Mouse (Mus musculus) midbrain, embryonic 10.5 days (tissue): ENCODE results near the gene Cd8a. TPM values are rescaled to one million over a fixed set of nuclear protein-coding genes. Genes with fewer than 3 reads are reported as not detected.

Source experiments
- DNase-seq: peaks from one replicate; pipeline ENCODE4 v3.0.0-alpha.2; 2017; ENCODE audit warnings: low spot score
- H3K27ac ChIP-seq: fragments of 300-500 bp; sonication (generic); replicated peaks from 2 replicates; pipeline ENCODE4 v1.5.1; 2016; ENCODE audit warnings: mild to moderate bottlenecking
- H3K27me3 ChIP-seq: fragments of 300-500 bp; sonication (generic); 2 replicates; pipeline ENCODE4 v1.6.1; 2016; ENCODE audit warnings: low read depth, mild to moderate bottlenecking; ENCODE audit not compliant: poor library complexity, severe bottlenecking
- H3K36me3 ChIP-seq: fragments of 300-500 bp; sonication (generic); 2 replicates; pipeline ENCODE4 v1.6.1; 2016; ENCODE audit warnings: mild to moderate bottlenecking, moderate library complexity
- H3K4me1 ChIP-seq: fragments of 300-500 bp; sonication (generic); 2 replicates; pipeline ENCODE4 v1.6.1; 2016
- H3K4me3 ChIP-seq: fragments of 300-500 bp; sonication (generic); 2 replicates; pipeline ENCODE4 v1.5.1; 2016; ENCODE audit warnings: mild to moderate bottlenecking, moderate library complexity
- H3K9me3 ChIP-seq: fragments of 300-500 bp; sonication (generic); replicated peaks from 2 replicates; pipeline ENCODE4 v1.6.1; 2016; ENCODE audit warnings: mild to moderate bottlenecking
- WGBS: fragments of 180-500 bp; shearing (Covaris S2); methylation state at CpG from one replicate; pipeline ENCODE4 v1.1.7; 2016; 5-methylcytosine and 5-hydroxymethylcytosine counted together
- polyA plus RNA-seq: library from polyadenylated mRNA; unstranded; fragments of >200 nt; fragmentation: Nextera tagmentation; extraction: Ambion mirVana; gene quantifications from 2 replicates; pipeline ENCODE4 v1.2.1, GENCODE M21; 2016

The Cd8a gene
- polyA plus RNA-seq, 1 experiment from 2014 or later: not detected

DNA sequence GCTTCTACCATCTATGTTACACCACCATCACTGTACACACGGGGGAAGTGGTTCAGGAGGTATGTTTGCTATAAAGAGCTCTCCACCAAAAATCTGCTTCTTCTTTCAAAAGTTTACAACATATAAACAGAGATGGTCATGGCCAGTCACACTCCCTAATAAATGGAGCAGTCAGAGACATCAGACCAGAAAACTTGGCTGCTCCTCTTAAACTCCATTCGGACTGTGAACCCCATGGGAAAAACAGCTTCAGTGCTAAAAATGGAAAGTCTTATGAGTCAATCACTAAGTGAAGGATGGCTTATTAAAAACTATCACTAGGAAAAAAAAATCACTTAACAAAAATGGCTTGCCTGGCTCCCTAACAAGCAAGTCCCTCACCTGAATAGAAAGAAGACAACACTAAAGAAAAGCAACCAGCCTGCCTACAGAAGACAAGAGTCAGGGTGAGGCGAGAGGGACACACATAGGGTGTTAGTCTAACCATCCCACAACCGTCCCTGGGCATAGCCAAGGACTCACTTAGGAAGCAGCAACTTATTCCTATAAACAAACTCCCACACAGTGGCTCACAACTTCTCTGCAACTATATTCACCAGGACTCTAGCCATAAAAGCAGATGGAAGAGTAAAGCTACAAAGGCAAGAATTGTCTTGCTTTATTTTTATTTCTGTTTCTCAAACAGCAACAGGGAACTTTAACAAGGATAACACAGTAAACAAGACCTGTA lies 54.9 kb downstream of the Cd8a start:
- 90% methylated on average over 4 of the region's 4 CpGs for WGBS
- no peak overlapping the region for H3K4me3 ChIP-seq

More for the DNA sequence above, 54.9 kb downstream of the Cd8a start:
- Histone ChIP-seq H3K27me3 (no peaks in the 10 kb centered on the region), H3K4me1 (no peaks in the 10 kb centered on the region), H3K9me3 (no peaks in the 10 kb centered on the region), H3K27ac (no peak overlapping the region), H3K36me3 (peaks cover 22% of the 10 kb centered on the region)
- no peak for DNase-seq

Other genes with a start within 250 kb of the Cd8a start
- gene Thnsl2, start 229.0 kb upstream of the Cd8a start, polyA plus RNA-seq: 5.3 and 6.4 TPM in 2 replicates
- not detected in 2 replicates for gene Fabp1, start 173.6 kb upstream of the Cd8a start, polyA plus RNA-seq
- 32.2 and 34.2 TPM in 2 replicates for gene Krcc1, start 101.8 kb upstream of the Cd8a start, polyA plus RNA-seq
- 0.21 TPM in 1 of 2 replicates, not detected in the other for gene Smyd1, start 51.2 kb upstream of the Cd8a start, polyA plus RNA-seq
- 0.10 and 0.17 TPM in 2 replicates for gene Cd8b1, start 50.6 kb upstream of the Cd8a start, polyA plus RNA-seq
- gene Rmnd5a, start 67.2 kb downstream of the Cd8a start, polyA plus RNA-seq: 8.4 and 9.2 TPM in 2 replicates
- 9.8 and 11.3 TPM in 2 replicates for gene Rnf103, start 120.5 kb downstream of the Cd8a start, polyA plus RNA-seq
- gene Chmp3, start 170.4 kb downstream of the Cd8a start, polyA plus RNA-seq: 49.7 and 50.5 TPM in 2 replicates